Mouse (Mus musculus) heart, embryonic 15.5 days (tissue): ENCODE data around the gene Chrne. TPM values are rescaled to one million over a fixed set of nuclear protein-coding genes. Genes with fewer than 3 reads are reported as not detected.

Source experiments
- ATAC-seq: fragments of 200-750 bp; cut with Nextera tagmentation; replicated peaks from 2 replicates; pipeline ENCODE4 v1.8.0; 2017; ENCODE audit warnings: low read depth, moderate TSS enrichment; ENCODE audit not compliant: insufficient number of reproducible peaks, insufficient read depth, low FRiP score
- H3K27ac ChIP-seq: fragments of 300-500 bp; sonication (generic); 2 replicates; pipeline ENCODE4 v1.5.1; 2015; ENCODE audit warnings: mild to moderate bottlenecking, inconsistent platforms
- H3K27me3 ChIP-seq: fragments of 300-500 bp; sonication (generic); 2 replicates; pipeline ENCODE4 v1.6.1; 2015; ENCODE audit warnings: inconsistent platforms
- H3K36me3 ChIP-seq: fragments of 300-500 bp; sonication (generic); 2 replicates; pipeline ENCODE4 v1.6.1; 2015; ENCODE audit warnings: mild to moderate bottlenecking, inconsistent platforms
- H3K4me1 ChIP-seq: fragments of 300-500 bp; sonication (generic); replicated peaks from 2 replicates; pipeline ENCODE4 v1.6.1; 2015; ENCODE audit warnings: inconsistent platforms
- H3K4me2 ChIP-seq: fragments of 300-500 bp; sonication (generic); 2 replicates; pipeline ENCODE4 v1.6.1; 2015; ENCODE audit warnings: inconsistent platforms, mild to moderate bottlenecking, moderate library complexity
- H3K4me3 ChIP-seq: fragments of 300-500 bp; sonication (generic); 2 replicates; pipeline ENCODE4 v1.5.1; 2015; ENCODE audit warnings: mild to moderate bottlenecking, inconsistent platforms
- H3K9ac ChIP-seq: fragments of 300-500 bp; sonication (generic); 2 replicates; pipeline ENCODE4 v1.6.1; 2015; ENCODE audit warnings: mild to moderate bottlenecking, inconsistent platforms
- H3K9me3 ChIP-seq: fragments of 300-500 bp; sonication (generic); replicated peaks from 2 replicates; pipeline ENCODE4 v1.6.1; 2016; ENCODE audit warnings: inconsistent platforms
- WGBS: fragments of 180-500 bp; shearing (Covaris S2); methylation state at CpG from one replicate; pipeline ENCODE4 v1.1.7; 2015; ENCODE audit warnings: mixed read lengths; 5-methylcytosine and 5-hydroxymethylcytosine counted together
- polyA plus RNA-seq: library from polyadenylated mRNA; unstranded; fragments of >200 nt; fragmentation: Nextera tagmentation; extraction: Ambion mirVana; gene quantifications from 2 replicates; pipeline ENCODE4 v1.2.1, GENCODE M21; 2015

Chrne gene
- polyA plus RNA-seq, 1 experiment from 2014 or later = not detected

GRCm38 (mm10) chr11:70621972-70622814 is 3.2 kb upstream of the Chrne start:
- 39% methylated on average over 7 of the region's 7 CpGs for WGBS
- H3K36me3 ChIP-seq = no peaks in the 10 kb centered on the region
- H3K27ac ChIP-seq = 0 out of 2 replicates have a peak overlapping the region, but pooled peaks have one; percentile 21

GRCm38 (mm10) chr11:70615516-70616093 is 3.4 kb downstream of the Chrne start, which contains the start of gene 4930544D05Rik:
4930544D05Rik (plus strand) TSS chr11:70615848.
- WGBS = 9% methylated on average over 21 of the region's 21 CpGs
- Histone ChIP-seq H3K27ac (peak within 1 kb of the TSS; percentile 71), H3K9me3 (no peaks in the 10 kb centered on the region), H3K9ac (peak within 1 kb of the TSS; percentile 54), H3K36me3 (peaks cover 26% of the 10 kb centered on the region), H3K4me3 (peak within 1 kb of the TSS; percentile 53), H3K27me3 (peaks cover 6% of the 10 kb centered on the region), H3K4me2 (peak within 1 kb of the TSS; percentile 91), H3K4me1 (peaks cover 16% of the 10 kb centered on the region)
- ATAC-seq = no peak

More at GRCm38 (mm10) chr11:70621972-70622814, 3.2 kb upstream of the Chrne start:
- no peak overlapping the region for H3K9ac ChIP-seq
- no peak overlapping the region for H3K4me2 ChIP-seq
- no peaks in the 10 kb centered on the region for H3K9me3 ChIP-seq
- peaks cover 5% of the 10 kb centered on the region; the same call in 1 of the 2 replicates for H3K4me1 ChIP-seq
- H3K4me3 ChIP-seq = no peak overlapping the region
- no peak for ATAC-seq
- no peaks in the 10 kb centered on the region for H3K27me3 ChIP-seq

GRCm38 (mm10) chr11:70615074-70615473 is 3.9 kb downstream of the Chrne start:
- peak overlapping the region; percentile 53 for H3K4me3 ChIP-seq
- H3K9me3 ChIP-seq = no peaks in the 10 kb centered on the region
- peak overlapping the region; percentile 71 for H3K27ac ChIP-seq
- H3K27me3 ChIP-seq = peaks cover 6% of the 10 kb centered on the region
- under 1% methylated on average over 17 of the region's 17 CpGs for WGBS
- peak; percentile 81 for ATAC-seq
- peaks cover 30% of the 10 kb centered on the region for H3K36me3 ChIP-seq
- H3K4me2 ChIP-seq = peak overlapping the region; percentile 91
- peak overlapping the region; percentile 54 for H3K9ac ChIP-seq
- H3K4me1 ChIP-seq = peaks cover 16% of the 10 kb centered on the region

- Histone ChIP-seq H3K4me3 (no peak overlapping the region), H3K27me3 (peaks cover 6% of the 10 kb centered on the region), H3K4me2 (no peak overlapping the region), H3K36me3 (peaks cover 55% of the 10 kb centered on the region), H3K27ac (no peak overlapping the region), H3K9ac (no peak overlapping the region), H3K9me3 (no peaks in the 10 kb centered on the region), H3K4me1 (peaks cover 16% of the 10 kb centered on the region)
- no peak for ATAC-seq
- 71% methylated on average over 7 of the region's 7 CpGs for WGBS
Observed at GRCm38 (mm10) chr11:70612505-70612904, 6.5 kb downstream of the Chrne start.

- no peak overlapping the region for H3K4me2 ChIP-seq
- 89% methylated on average over 4 of the region's 4 CpGs for WGBS
- no peak overlapping the region for H3K4me3 ChIP-seq
- H3K9ac ChIP-seq = no peak overlapping the region
- ATAC-seq = no peak
- H3K36me3 ChIP-seq = peaks cover 69% of the 10 kb centered on the region
- H3K27ac ChIP-seq = no peak overlapping the region
- H3K4me1 ChIP-seq = peaks cover 15% of the 10 kb centered on the region
- no peaks in the 10 kb centered on the region for H3K27me3 ChIP-seq
- H3K9me3 ChIP-seq = no peaks in the 10 kb centered on the region
Observed at GRCm38 (mm10) chr11:70610752-70611151, 8.3 kb downstream of the Chrne start.

- Histone ChIP-seq H3K9me3 (no peaks in the 10 kb centered on the region), H3K4me2 (no peak overlapping the region), H3K9ac (no peak overlapping the region), H3K27ac (no peak overlapping the region), H3K4me3 (no peak overlapping the region), H3K4me1 (no peaks in the 10 kb centered on the region), H3K27me3 (no peaks in the 10 kb centered on the region), H3K36me3 (peaks cover 75% of the 10 kb centered on the region)
- ATAC-seq = 0 out of 2 replicates have a peak, but pooled peaks have one; percentile 6
- 85% methylated on average over 26 of the region's 26 CpGs for WGBS
Observed at GRCm38 (mm10) chr11:70608381-70609066, 10.5 kb downstream of the Chrne start.

GRCm38 (mm10) chr11:70607611-70608010 is 11.4 kb downstream of the Chrne start:
- H3K9me3 ChIP-seq = no peaks in the 10 kb centered on the region
- peaks cover 76% of the 10 kb centered on the region for H3K36me3 ChIP-seq

GRCm38 (mm10) chr11:70606717-70607116 is 12.3 kb downstream of the Chrne start:
- no peak for ATAC-seq
- Histone ChIP-seq H3K4me2 (no peak overlapping the region), H3K36me3 (peaks cover 72% of the 10 kb centered on the region)

More at GRCm38 (mm10) chr11:70607611-70608010, 11.4 kb downstream of the Chrne start:
- ATAC-seq = no peak
- H3K27ac ChIP-seq = no peak overlapping the region
- H3K4me1 ChIP-seq = no peaks in the 10 kb centered on the region
- no peak overlapping the region for H3K9ac ChIP-seq
- 91% methylated on average over 9 of the region's 9 CpGs for WGBS
- no peaks in the 10 kb centered on the region for H3K27me3 ChIP-seq
- no peak overlapping the region for H3K4me3 ChIP-seq
- no peak overlapping the region for H3K4me2 ChIP-seq

GRCm38 (mm10) chr11:70605024-70605566 is 13.9 kb downstream of the Chrne start:
- Histone ChIP-seq H3K27me3 (no peaks in the 10 kb centered on the region), H3K4me3 (no peak overlapping the region), H3K9ac (no peak overlapping the region), H3K4me1 (no peaks in the 10 kb centered on the region), H3K4me2 (no peak overlapping the region), H3K9me3 (no peaks in the 10 kb centered on the region), H3K27ac (no peak overlapping the region), H3K36me3 (peaks cover 64% of the 10 kb centered on the region)
- 48% methylated on average over 14 of the region's 14 CpGs for WGBS
- ATAC-seq = no peak

More at GRCm38 (mm10) chr11:70606717-70607116, 12.3 kb downstream of the Chrne start:
- Histone ChIP-seq H3K27me3 (no peaks in the 10 kb centered on the region), H3K9ac (no peak overlapping the region), H3K27ac (no peak overlapping the region), H3K9me3 (no peaks in the 10 kb centered on the region), H3K4me3 (no peak overlapping the region), H3K4me1 (no peaks in the 10 kb centered on the region)
- WGBS = 74% methylated on average over 12 of the region's 12 CpGs

GRCm38 (mm10) chr11:70598451-70598953 is 20.5 kb downstream of the Chrne start:
- Histone ChIP-seq H3K9ac (no peak overlapping the region), H3K4me1 (0 out of 2 replicates have a peak, but pooled peaks cover 3% of the 10 kb centered on the region), H3K4me3 (no peak overlapping the region), H3K27ac (no peak overlapping the region), H3K4me2 (no peak overlapping the region), H3K27me3 (no peaks in the 10 kb centered on the region), H3K9me3 (no peaks in the 10 kb centered on the region), H3K36me3 (peaks cover 35% of the 10 kb centered on the region)
- 85% methylated on average over 9 of the region's 9 CpGs for WGBS
- no peak for ATAC-seq
